Mouse (Mus musculus): Measurements from ENCODE around the gene Rnf217. TPM values are rescaled to one million over a fixed set of nuclear protein-coding genes. Genes with fewer than 3 reads are reported as not detected.
A peak's percentile ranks its signal among the peaks of the same experiment; 100 is the strongest.

Rnf217 gene
- polyA plus RNA-seq (2012; rRNA removed), result 0.16 and 0.20 TPM in 2 replicates
- polyA plus RNA-seq (2014; fragmentation: Nextera tagmentation; extraction: Ambion mirVana), result 0.18 and 0.28 TPM in 2 replicates

- no peak for TF ChIP-seq CTCF (IDR thresholded peaks at IDR 0.05; ENCODE audit: low read depth)
- TF ChIP-seq EP300 (IDR thresholded peaks at IDR 0.05; ENCODE audit: low read depth), result no peak
- peak; percentile 59 for ATAC-seq (ENCODE audit: insufficient read depth)
- H3K27ac ChIP-seq, result no peak within 1 kb of the TSS
- H3K27me3 ChIP-seq (ENCODE audit: control insufficient read depth, insufficient read depth, low read length), result peaks cover 20% of the 10 kb centered on the region
- peak within 1 kb of the TSS; percentile 33 to 55 for H3K4me3 ChIP-seq (ENCODE audit: insufficient read depth in 1 of 2, low read depth in 2 of 2, low read length in 2 of 2)
- peak within 1 kb of the TSS; percentile 51 for H3K4me2 ChIP-seq (ENCODE audit: low read depth)
- H3K9ac ChIP-seq (replicated peaks), result peak within 1 kb of the TSS; percentile 39
- H3K9me3 ChIP-seq (ENCODE audit: control insufficient read depth, low read length), result no peaks in the 10 kb centered on the region
- no peaks in the 10 kb centered on the region; a peak in 1 of 4 replicates for H3K4me1 ChIP-seq (replicated peaks; ENCODE audit: control insufficient read depth in 2 of 2, insufficient read depth in 2 of 2, low read length in 1 of 2)
- H3K36me3 ChIP-seq (replicated peaks; ENCODE audit: control insufficient read depth, insufficient read depth, low read depth), result no peaks in the 10 kb centered on the region
- no peak for DNase-seq (ENCODE audit: low read depth in 3 of 3, low spot score in 3 of 3)
- WGBS (ENCODE audit: insufficient replicate concordance), result under 1% methylated on average over 86 of the region's 106 CpGs
Observed at GRCm38 (mm10) chr10:31609066-31609961, at the start of gene Rnf217. TSS of gene Rnf217 (minus strand) at chr10:31609184.

GRCm38 (mm10) chr10:31647270-31647669 is 38.3 kb upstream of the Rnf217 start:
- 37% methylated on average over 3 of the region's 3 CpGs for WGBS (ENCODE audit: insufficient replicate concordance)
- H3K9me3 ChIP-seq (ENCODE audit: control insufficient read depth, low read length), result no peaks in the 10 kb centered on the region
- H3K4me3 ChIP-seq (ENCODE audit: insufficient read depth in 1 of 2, low read depth in 2 of 2, low read length in 2 of 2), result no peak overlapping the region
- H3K36me3 ChIP-seq (replicated peaks; ENCODE audit: control insufficient read depth, insufficient read depth, low read depth), result no peaks in the 10 kb centered on the region
- no peaks in the 10 kb centered on the region for H3K27me3 ChIP-seq (ENCODE audit: control insufficient read depth, insufficient read depth, low read length)
- H3K27ac ChIP-seq, result no peak overlapping the region
- no peaks in the 10 kb centered on the region for H3K4me1 ChIP-seq (replicated peaks; ENCODE audit: control insufficient read depth in 2 of 2, insufficient read depth in 2 of 2, low read length in 1 of 2)
- no peak for TF ChIP-seq CTCF (IDR thresholded peaks at IDR 0.05; ENCODE audit: low read depth)
- no peak overlapping the region for H3K9ac ChIP-seq (replicated peaks)
- no peak for DNase-seq (ENCODE audit: low read depth in 3 of 3, low spot score in 3 of 3)
- no peak for ATAC-seq (ENCODE audit: insufficient read depth)
- H3K4me2 ChIP-seq (ENCODE audit: low read depth), result no peak overlapping the region

GRCm38 (mm10) chr10:31646083-31646482 is 37.1 kb upstream of the Rnf217 start:
- Histone ChIP-seq H3K9me3 (ENCODE audit: control insufficient read depth, low read length) (no peaks in the 10 kb centered on the region), H3K27me3 (ENCODE audit: control insufficient read depth, insufficient read depth, low read length) (no peaks in the 10 kb centered on the region), H3K4me2 (ENCODE audit: low read depth) (no peak overlapping the region), H3K27ac (no peak overlapping the region), H3K4me3 (ENCODE audit: insufficient read depth in 1 of 2, low read depth in 2 of 2, low read length in 2 of 2) (no peak overlapping the region), H3K36me3 (replicated peaks; ENCODE audit: control insufficient read depth, insufficient read depth, low read depth) (no peaks in the 10 kb centered on the region), H3K4me1 (replicated peaks; ENCODE audit: control insufficient read depth in 2 of 2, insufficient read depth in 2 of 2, low read length in 1 of 2) (no peaks in the 10 kb centered on the region), H3K9ac (replicated peaks) (no peak overlapping the region)
- no peak for TF ChIP-seq EP300 (IDR thresholded peaks at IDR 0.05; ENCODE audit: low read depth)
- no peak for TF ChIP-seq CTCF (IDR thresholded peaks at IDR 0.05; ENCODE audit: low read depth)
- DNase-seq (ENCODE audit: low read depth in 3 of 3, low spot score in 3 of 3), result no peak
- no peak for ATAC-seq (ENCODE audit: insufficient read depth)
- 39% methylated on average over 1 of the region's 1 CpGs for WGBS (ENCODE audit: insufficient replicate concordance)

GRCm38 (mm10) chr10:31635098-31635497 is 26.1 kb upstream of the Rnf217 start:
- Histone ChIP-seq H3K27me3 (ENCODE audit: control insufficient read depth, insufficient read depth, low read length) (no peaks in the 10 kb centered on the region), H3K27ac (no peak overlapping the region), H3K36me3 (replicated peaks; ENCODE audit: control insufficient read depth, insufficient read depth, low read depth) (no peaks in the 10 kb centered on the region), H3K4me3 (ENCODE audit: insufficient read depth in 1 of 2, low read depth in 2 of 2, low read length in 2 of 2) (no peak overlapping the region), H3K4me2 (ENCODE audit: low read depth) (no peak overlapping the region), H3K9ac (replicated peaks) (no peak overlapping the region), H3K9me3 (ENCODE audit: control insufficient read depth, low read length) (no peaks in the 10 kb centered on the region), H3K4me1 (replicated peaks; ENCODE audit: control insufficient read depth in 2 of 2, insufficient read depth in 2 of 2, low read length in 1 of 2) (no peaks in the 10 kb centered on the region)
- no peak for ATAC-seq (ENCODE audit: insufficient read depth)
- TF ChIP-seq EP300 (IDR thresholded peaks at IDR 0.05; ENCODE audit: low read depth) (no peak), CTCF (IDR thresholded peaks at IDR 0.05; ENCODE audit: low read depth) (no peak)
- WGBS (ENCODE audit: insufficient replicate concordance), result 49% methylated on average over 3 of the region's 3 CpGs
- DNase-seq (ENCODE audit: low read depth in 3 of 3, low spot score in 3 of 3), result no peak

GRCm38 (mm10) chr10:31632005-31632404 is 23.0 kb upstream of the Rnf217 start:
- Histone ChIP-seq H3K4me3 (ENCODE audit: insufficient read depth in 1 of 2, low read depth in 2 of 2, low read length in 2 of 2) (no peak overlapping the region), H3K27me3 (ENCODE audit: control insufficient read depth, insufficient read depth, low read length) (no peaks in the 10 kb centered on the region), H3K27ac (no peak overlapping the region), H3K9me3 (ENCODE audit: control insufficient read depth, low read length) (no peaks in the 10 kb centered on the region), H3K4me2 (ENCODE audit: low read depth) (no peak overlapping the region), H3K4me1 (replicated peaks; ENCODE audit: control insufficient read depth in 2 of 2, insufficient read depth in 2 of 2, low read length in 1 of 2) (no peaks in the 10 kb centered on the region), H3K36me3 (replicated peaks; ENCODE audit: control insufficient read depth, insufficient read depth, low read depth) (no peaks in the 10 kb centered on the region), H3K9ac (replicated peaks) (no peak overlapping the region)
- 65% methylated on average over 1 of the region's 1 CpGs for WGBS (ENCODE audit: insufficient replicate concordance)
- DNase-seq (ENCODE audit: low read depth in 3 of 3, low spot score in 3 of 3), result no peak
- no peak for ATAC-seq (ENCODE audit: insufficient read depth)
- TF ChIP-seq CTCF (IDR thresholded peaks at IDR 0.05; ENCODE audit: low read depth), result no peak
- no peak for TF ChIP-seq EP300 (IDR thresholded peaks at IDR 0.05; ENCODE audit: low read depth)
